Mouse (Mus musculus): Measurements from ENCODE around the gene Rassf5. TPM values are rescaled to one million over a fixed set of nuclear protein-coding genes. Genes with fewer than 3 reads are reported as not detected.

Gene Rassf5
- polyA plus RNA-seq, 1 experiment from 2014 or later: 1.9 TPM

GRCm38 (mm10) chr1:131141449-131141848 is 103.6 kb downstream of the Rassf5 start:
- ATAC-seq (ENCODE audit: low FRiP score, low read depth): no peak
- Histone ChIP-seq H3K27ac (no peak overlapping the region), H3K9me3 (no peaks in the 10 kb centered on the region), H3K4me2 (replicated peaks) (no peak overlapping the region), H3K27me3 (no peaks in the 10 kb centered on the region), H3K36me3 (no peaks in the 10 kb centered on the region), H3K4me1 (no peaks in the 10 kb centered on the region), H3K9ac (no peak overlapping the region), H3K4me3 (no peak overlapping the region)
- 54% methylated on average over 2 of the region's 2 CpGs for WGBS

- H3K4me3 ChIP-seq: peak overlapping the region; percentile 81
- H3K4me1 ChIP-seq: peaks cover 1% of the 10 kb centered on the region; the same call in 1 of the 2 replicates
- H3K9ac ChIP-seq: peak overlapping the region; percentile 69; the same call in 1 of the 2 replicates
- no peaks in the 10 kb centered on the region for H3K36me3 ChIP-seq
- H3K27me3 ChIP-seq: no peaks in the 10 kb centered on the region
- ATAC-seq (ENCODE audit: low FRiP score, low read depth): no peak
- peak overlapping the region; percentile 89 for H3K4me2 ChIP-seq (replicated peaks)
- 66% methylated on average over 11 of the region's 11 CpGs for WGBS
- no peaks in the 10 kb centered on the region for H3K9me3 ChIP-seq
- no peak overlapping the region for H3K27ac ChIP-seq
Observed at GRCm38 (mm10) chr1:131139102-131140095, 105.7 kb downstream of the Rassf5 start.

GRCm38 (mm10) chr1:131138191-131139016 is 106.7 kb downstream of the Rassf5 start, which contains the start of gene Dyrk3:
Dyrk3 (minus strand) TSS chr1:131138340.
- H3K36me3 ChIP-seq: no peaks in the 10 kb centered on the region
- H3K4me2 ChIP-seq (replicated peaks): peak within 1 kb of the TSS; percentile 89
- ATAC-seq (ENCODE audit: low FRiP score, low read depth): peak; percentile 98
- H3K27ac ChIP-seq: peak within 1 kb of the TSS; percentile 89
- H3K4me3 ChIP-seq: peak within 1 kb of the TSS; percentile 81
- WGBS: 5% methylated on average over 49 of the region's 49 CpGs
- peak within 1 kb of the TSS; percentile 69 for H3K9ac ChIP-seq
- H3K4me1 ChIP-seq: peaks cover 3% of the 10 kb centered on the region; the same call in 1 of the 2 replicates
- H3K27me3 ChIP-seq: no peaks in the 10 kb centered on the region
- no peaks in the 10 kb centered on the region for H3K9me3 ChIP-seq

DNA sequence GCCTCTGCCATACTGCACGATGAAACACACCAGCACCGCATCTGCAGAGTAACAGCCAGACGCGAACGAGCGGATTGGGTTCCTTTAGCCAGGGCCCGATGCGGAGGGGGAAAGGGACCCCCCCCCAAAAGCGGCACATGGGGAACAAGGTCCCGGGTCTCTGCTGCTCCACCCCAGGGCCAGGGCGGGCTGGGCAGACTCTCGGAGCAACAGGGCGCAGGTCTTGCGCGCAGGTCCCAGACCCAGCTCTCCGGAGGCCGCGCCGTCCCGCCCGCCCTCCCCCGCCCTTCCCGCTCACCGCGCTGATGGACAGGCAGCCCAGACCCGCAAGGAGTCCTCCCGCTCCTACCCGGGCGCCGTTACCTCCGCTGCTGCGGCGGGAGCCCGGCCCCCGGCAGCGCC is 107.3 kb downstream of the Rassf5 start:
- Histone ChIP-seq H3K9ac (peak overlapping the region; percentile 69), H3K4me1 (peaks cover 3% of the 10 kb centered on the region; the same call in 1 of the 2 replicates), H3K4me3 (peak overlapping the region; percentile 81), H3K4me2 (replicated peaks) (peak overlapping the region; percentile 89), H3K9me3 (no peaks in the 10 kb centered on the region), H3K36me3 (no peaks in the 10 kb centered on the region), H3K27ac (no peak overlapping the region), H3K27me3 (no peaks in the 10 kb centered on the region)
- WGBS: under 1% methylated on average over 31 of the region's 36 CpGs
- ATAC-seq (ENCODE audit: low FRiP score, low read depth): peak; percentile 78

- peak overlapping the region; percentile 81; the same call in 1 of the 2 replicates for H3K4me3 ChIP-seq
- H3K4me1 ChIP-seq: peaks cover 3% of the 10 kb centered on the region; the same call in 1 of the 2 replicates
- ATAC-seq (ENCODE audit: low FRiP score, low read depth): no peak
- 29% methylated on average over 5 of the region's 5 CpGs for WGBS
- H3K9ac ChIP-seq: no peak overlapping the region
- no peaks in the 10 kb centered on the region for H3K36me3 ChIP-seq
- no peak overlapping the region for H3K27ac ChIP-seq
- no peaks in the 10 kb centered on the region for H3K9me3 ChIP-seq
- no peaks in the 10 kb centered on the region for H3K27me3 ChIP-seq
- H3K4me2 ChIP-seq (replicated peaks): peak overlapping the region; percentile 89
Observed at GRCm38 (mm10) chr1:131137111-131137510, 107.9 kb downstream of the Rassf5 start.

DNA sequence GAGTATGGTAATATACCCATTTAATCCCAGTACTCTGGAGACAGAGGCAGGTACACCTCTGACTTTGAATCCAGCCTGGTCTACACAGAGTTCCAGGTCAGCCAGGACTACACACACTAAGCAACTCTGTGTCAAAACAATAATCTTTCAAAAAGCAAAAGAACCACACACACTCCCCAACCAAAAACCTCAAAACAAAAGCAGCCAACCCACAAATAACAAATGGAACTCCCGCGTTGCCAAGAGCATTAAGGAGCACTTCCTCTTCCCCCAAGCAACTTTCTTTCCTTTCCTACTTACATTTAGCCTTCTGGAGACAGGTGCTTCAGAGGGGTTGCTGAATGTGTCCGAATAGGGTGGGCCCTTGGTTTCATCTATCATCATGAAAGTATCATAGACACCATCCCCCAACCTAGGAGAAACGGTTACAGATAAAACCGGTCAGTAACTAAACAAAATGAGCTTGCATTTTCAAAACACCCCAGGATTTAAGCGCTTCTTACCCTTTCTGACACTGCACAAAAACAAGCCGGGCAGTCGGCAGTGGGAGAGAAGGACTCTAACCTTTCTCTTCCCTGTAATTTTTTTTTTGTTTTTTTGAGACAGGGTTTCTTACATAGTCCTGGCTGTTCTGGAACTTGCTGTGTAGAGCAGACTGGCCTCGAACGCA is 109.0 kb downstream of the Rassf5 start:
- WGBS: 78% methylated on average over 10 of the region's 10 CpGs
- Histone ChIP-seq H3K4me1 (peaks cover 3% of the 10 kb centered on the region; the same call in 1 of the 2 replicates), H3K36me3 (no peaks in the 10 kb centered on the region), H3K9me3 (no peaks in the 10 kb centered on the region), H3K9ac (no peak overlapping the region), H3K27me3 (no peaks in the 10 kb centered on the region), H3K4me3 (no peak overlapping the region), H3K4me2 (replicated peaks) (no peak overlapping the region), H3K27ac (no peak overlapping the region)
- no peak for ATAC-seq (ENCODE audit: low FRiP score, low read depth)

- ATAC-seq (ENCODE audit: low FRiP score, low read depth): no peak
- no peaks in the 10 kb centered on the region for H3K27me3 ChIP-seq
- no peaks in the 10 kb centered on the region for H3K9me3 ChIP-seq
- no peak overlapping the region for H3K9ac ChIP-seq
- H3K27ac ChIP-seq: no peak overlapping the region
- peaks cover 1% of the 10 kb centered on the region; the same call in 1 of the 2 replicates for H3K36me3 ChIP-seq
- WGBS: 76% methylated on average over 8 of the region's 8 CpGs
- H3K4me1 ChIP-seq: peaks cover 3% of the 10 kb centered on the region; the same call in 1 of the 2 replicates
- no peak overlapping the region for H3K4me2 ChIP-seq (replicated peaks)
- no peak overlapping the region for H3K4me3 ChIP-seq
Observed at GRCm38 (mm10) chr1:131134942-131135522, 110.0 kb downstream of the Rassf5 start.

- no peak overlapping the region for H3K4me2 ChIP-seq (replicated peaks)
- no peak overlapping the region for H3K27ac ChIP-seq
- H3K4me3 ChIP-seq: no peak overlapping the region
- H3K4me1 ChIP-seq: peaks cover 3% of the 10 kb centered on the region; the same call in 1 of the 2 replicates
- no peaks in the 10 kb centered on the region for H3K9me3 ChIP-seq
- H3K27me3 ChIP-seq: no peaks in the 10 kb centered on the region
- 71% methylated on average over 6 of the region's 6 CpGs for WGBS
- peaks cover 9% of the 10 kb centered on the region for H3K36me3 ChIP-seq
- ATAC-seq (ENCODE audit: low FRiP score, low read depth): no peak
- H3K9ac ChIP-seq: no peak overlapping the region
Observed at GRCm38 (mm10) chr1:131134231-131134630, 110.8 kb downstream of the Rassf5 start.

Other genes starting within 250 kb of the Rassf5 start
- 0.10 TPM in 1 of 2 replicates, not detected in the other for gene Il10, start 225.4 kb downstream of the Rassf5 start, polyA plus RNA-seq (2015; fragmentation: Nextera tagmentation; extraction: Ambion mirVana)
- gene Mapkapk2, start 147.4 kb downstream of the Rassf5 start, polyA plus RNA-seq (2015; fragmentation: Nextera tagmentation; extraction: Ambion mirVana): 42.7 and 43.3 TPM in 2 replicates
- 2.9 and 3.0 TPM in 2 replicates for gene Dyrk3, start 106.9 kb downstream of the Rassf5 start, polyA plus RNA-seq (2015; fragmentation: Nextera tagmentation; extraction: Ambion mirVana)
- 63.1 and 65.4 TPM in 2 replicates for gene Eif2d, start 92.1 kb downstream of the Rassf5 start, polyA plus RNA-seq (2015; fragmentation: Nextera tagmentation; extraction: Ambion mirVana)
- gene Ikbke, start 34.3 kb upstream of the Rassf5 start, polyA plus RNA-seq (2015; fragmentation: Nextera tagmentation; extraction: Ambion mirVana): 3.5 and 3.7 TPM in 2 replicates